Mouse (Mus musculus) gastrocnemius, adult 2 months (tissue): ENCODE data around the gene Evc2. TPM values are rescaled to one million over a fixed set of nuclear protein-coding genes. Genes with fewer than 3 reads are reported as not detected.

ENCODE experiments used
- DNase-seq: peaks from one replicate; pipeline ENCODE4 v3.0.0; 2022
- H3K27ac ChIP-seq: fragments of 200-600 bp; 2 replicates; pipeline ENCODE4 v1.8.1; 2022; ENCODE audit warnings: mild to moderate bottlenecking
- H3K4me3 ChIP-seq: fragments of 200-600 bp; 2 replicates; pipeline ENCODE4 v1.8.1; 2022; ENCODE audit warnings: mild to moderate bottlenecking, moderate library complexity
- CTCF ChIP-seq: fragments of 200-600 bp; IDR thresholded peaks from 2 replicates; pipeline ENCODE4 v1.8.1; 2022; ENCODE audit warnings: antibody characterized with exemption, mild to moderate bottlenecking, moderate library complexity
- intact Hi-C: fragments of 180-260 bp; cut with DNase I; formaldehyde crosslinking; loops from one replicate; pipeline ENCODE4 v1.15.1; 2025
- total RNA-seq, 2 experiments: library from RNA; stranded (reverse); gene quantifications; 2 replicates each; pipeline ENCODE4 v1.2.3; 2021

Evc2 gene
- total RNA-seq, 2 experiments from 2014 or later: 6.6 to 12.6 TPM

- Histone ChIP-seq H3K4me3 (no peak overlapping the region), H3K27ac (no peak overlapping the region)
- intact Hi-C loops: no loop called here
- TF ChIP-seq CTCF: no peak
- no peak for DNase-seq
Observed at GRCm38 (mm10) chr5:37458236-37458635, 119.9 kb downstream of the Evc2 start.

GRCm38 (mm10) chr5:37465461-37465860 lies 127.2 kb downstream of the Evc2 start:
- H3K27ac ChIP-seq: no peak overlapping the region
- intact Hi-C loops: no loop called here
- no peak for DNase-seq
- H3K4me3 ChIP-seq: no peak overlapping the region
- no peak for TF ChIP-seq CTCF

- intact Hi-C loops: no loop called here
- TF ChIP-seq CTCF: no peak
- Histone ChIP-seq H3K27ac (no peak overlapping the region), H3K4me3 (no peak overlapping the region)
- DNase-seq: no peak
Observed at GRCm38 (mm10) chr5:37467646-37468045, 129.3 kb downstream of the Evc2 start.

- Histone ChIP-seq H3K27ac (no peak overlapping the region), H3K4me3 (no peak overlapping the region)
- DNase-seq: no peak
- intact Hi-C loops: no loop called here
- no peak for TF ChIP-seq CTCF
Observed at GRCm38 (mm10) chr5:37469031-37469430, 130.7 kb downstream of the Evc2 start.

GRCm38 (mm10) chr5:37471584-37471983 lies 133.3 kb downstream of the Evc2 start:
- Histone ChIP-seq H3K4me3 (no peak overlapping the region), H3K27ac (no peak overlapping the region)
- TF ChIP-seq CTCF: no peak
- intact Hi-C loops: no loop called here
- no peak for DNase-seq

- intact Hi-C loops: no loop called here
- Histone ChIP-seq H3K4me3 (no peak overlapping the region), H3K27ac (no peak overlapping the region)
- TF ChIP-seq CTCF: no peak
- DNase-seq: no peak
Observed at GRCm38 (mm10) chr5:37472025-37472608, 133.8 kb downstream of the Evc2 start.

Other genes with a start within 250 kb of the Evc2 start
- gene Crmp1, start 96.6 kb upstream of the Evc2 start, total RNA-seq: under 1 TPM; 0.18 to 0.56 TPM
- 10 to 100 TPM; 16.5 to 36.6 TPM for gene Evc, start 1.6 kb upstream of the Evc2 start, total RNA-seq